Mouse (Mus musculus): ENCODE measurements around the gene Rpap3. TPM values are rescaled to one million over a fixed set of nuclear protein-coding genes. Genes with fewer than 3 reads are reported as not detected.
"Not testable (repeated sequence)": the region's sequence is repeated elsewhere in the genome, so short reads cannot be mapped to it uniquely, and the experiment has no call there.

Rpap3 gene
- polyA plus RNA-seq, 1 experiment from 2014 or later = 31.7 TPM

DNA sequence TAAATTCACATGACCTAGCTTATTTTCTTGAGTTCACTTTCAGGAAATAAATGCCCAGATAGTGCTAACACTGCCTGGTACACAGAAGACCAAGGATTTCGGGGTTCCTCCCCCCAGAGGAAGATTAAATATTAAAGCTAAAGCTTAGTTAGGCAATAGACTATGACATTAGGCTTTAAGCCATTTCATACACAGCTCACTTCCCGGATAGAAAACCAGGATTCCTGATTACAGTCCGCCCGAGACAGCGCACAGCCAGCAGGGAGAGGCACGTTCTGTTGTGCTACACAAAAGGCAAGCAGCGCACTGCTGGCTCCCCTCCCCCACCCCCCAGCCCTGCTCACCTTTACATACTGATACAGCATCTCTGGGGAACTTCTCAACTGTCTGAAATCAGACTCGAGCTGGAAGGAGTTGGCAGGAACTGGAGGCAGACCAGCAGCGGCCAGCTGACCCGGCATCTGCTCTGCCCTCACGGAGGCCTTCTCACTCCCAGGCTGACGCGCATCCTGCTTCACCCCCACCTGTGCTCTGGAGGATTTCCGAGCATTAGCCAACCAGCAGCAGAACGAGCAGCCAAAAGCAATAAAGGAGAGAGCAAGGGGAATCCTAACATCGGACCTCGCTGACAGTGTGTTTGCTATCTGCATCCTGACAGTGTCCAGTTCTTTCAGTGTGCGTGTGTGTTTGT lies 25.5 kb downstream of the Rpap3 start:
- Histone ChIP-seq H3K4me1 (replicated peaks; ENCODE audit: control insufficient read depth, insufficient read depth, low read length) (no peaks in the 10 kb centered on the region), H3K4me3 (replicated peaks; ENCODE audit: low read length) (no peak overlapping the region), H3K4me2 (ENCODE audit: low read length) (no peak overlapping the region), H3K9me3 (ENCODE audit: control insufficient read depth, low read length) (no peaks in the 10 kb centered on the region), H3K27me3 (replicated peaks; ENCODE audit: control insufficient read depth, insufficient read depth, low read length) (no peaks in the 10 kb centered on the region), H3K9ac (replicated peaks; ENCODE audit: low read depth, low read length) (no peak overlapping the region), H3K36me3 (ENCODE audit: control insufficient read depth, insufficient read depth) (peaks cover 41% of the 10 kb centered on the region), H3K27ac (ENCODE audit: low read length) (no peak overlapping the region)
- WGBS = 70% methylated on average over 18 of the region's 18 CpGs
- ATAC-seq = no peak

DNA sequence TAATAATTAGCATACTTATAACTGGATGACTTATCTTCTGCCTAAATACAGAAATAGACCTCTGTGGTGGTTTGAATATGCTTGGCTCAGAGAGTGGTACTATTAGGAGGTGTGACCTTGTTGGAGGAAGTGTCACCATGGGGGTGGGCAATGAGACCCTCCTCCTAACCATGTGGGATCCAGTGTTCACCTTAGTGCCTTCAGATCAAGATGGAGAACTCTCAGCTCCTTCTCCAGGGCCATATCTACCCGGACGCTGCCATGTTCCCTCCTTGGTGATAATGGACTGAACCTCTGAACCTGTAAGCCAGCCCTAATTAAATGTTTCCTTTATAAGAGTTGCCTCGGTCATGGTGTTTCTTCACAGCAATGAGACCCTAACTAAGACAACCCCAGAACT lies 28.3 kb downstream of the Rpap3 start:
- Histone ChIP-seq H3K4me1 (replicated peaks; ENCODE audit: control insufficient read depth, insufficient read depth, low read length) (peaks cover 10% of the 10 kb centered on the region), H3K36me3 (ENCODE audit: control insufficient read depth, insufficient read depth) (peaks cover 42% of the 10 kb centered on the region), H3K27ac (ENCODE audit: low read length) (no peak overlapping the region), H3K9ac (replicated peaks; ENCODE audit: low read depth, low read length) (no peak overlapping the region), H3K4me2 (ENCODE audit: low read length) (no peak overlapping the region), H3K9me3 (ENCODE audit: control insufficient read depth, low read length) (no peaks in the 10 kb centered on the region), H3K4me3 (replicated peaks; ENCODE audit: low read length) (no peak overlapping the region), H3K27me3 (replicated peaks; ENCODE audit: control insufficient read depth, insufficient read depth, low read length) (no peaks in the 10 kb centered on the region)
- no peak for ATAC-seq
- WGBS = 93% methylated on average over 3 of the region's 3 CpGs

DNA sequence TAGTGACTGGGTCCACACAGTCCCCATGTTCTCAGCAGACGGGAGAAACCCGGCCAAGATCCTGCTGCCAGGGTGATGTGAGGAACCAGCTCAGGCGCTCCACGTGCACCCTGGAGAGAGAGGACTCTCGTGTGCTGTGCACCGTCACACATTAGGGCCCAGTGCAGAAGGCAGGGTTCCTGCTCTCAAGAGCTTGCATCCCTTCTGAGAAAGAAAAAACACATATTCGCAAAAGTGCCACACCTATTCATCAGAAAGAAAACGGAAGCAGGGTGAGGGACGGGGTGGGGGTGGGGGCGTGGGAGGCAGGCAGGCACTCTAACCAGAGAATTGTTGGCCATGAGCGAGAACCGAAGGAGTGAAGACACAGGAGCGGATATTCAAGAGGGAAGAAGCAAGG lies 29.7 kb downstream of the Rpap3 start:
- Histone ChIP-seq H3K4me1 (replicated peaks; ENCODE audit: control insufficient read depth, insufficient read depth, low read length) (peaks cover 20% of the 10 kb centered on the region), H3K27ac (ENCODE audit: low read length) (no peak overlapping the region), H3K4me2 (ENCODE audit: low read length) (no peak overlapping the region), H3K27me3 (replicated peaks; ENCODE audit: control insufficient read depth, insufficient read depth, low read length) (no peaks in the 10 kb centered on the region), H3K9ac (replicated peaks; ENCODE audit: low read depth, low read length) (no peak overlapping the region), H3K4me3 (replicated peaks; ENCODE audit: low read length) (no peak overlapping the region), H3K9me3 (ENCODE audit: control insufficient read depth, low read length) (no peaks in the 10 kb centered on the region), H3K36me3 (ENCODE audit: control insufficient read depth, insufficient read depth) (peaks cover 35% of the 10 kb centered on the region)
- 90% methylated on average over 13 of the region's 13 CpGs for WGBS
- no peak for ATAC-seq

DNA sequence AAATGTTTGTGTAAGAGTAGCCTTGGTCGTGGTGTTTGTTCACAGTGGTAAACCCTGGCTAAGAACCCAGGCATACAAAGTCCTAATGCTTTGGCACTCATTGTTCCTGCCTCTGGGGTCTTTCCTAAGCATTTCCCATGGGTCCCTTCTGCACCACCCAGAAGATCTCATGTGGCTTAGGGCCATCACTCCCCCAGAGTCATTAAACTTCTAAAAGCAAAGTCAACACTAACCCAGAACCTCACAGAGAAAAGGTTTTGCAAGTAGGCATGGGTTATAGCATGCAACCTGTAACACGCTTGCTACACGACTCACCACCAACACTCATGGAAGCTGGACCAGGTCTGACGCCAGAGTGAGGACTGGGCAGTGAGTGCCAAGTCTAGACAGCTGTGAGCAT lies 31.2 kb downstream of the Rpap3 start:
- H3K4me2 ChIP-seq (ENCODE audit: low read length) = no peak overlapping the region
- no peaks in the 10 kb centered on the region for H3K9me3 ChIP-seq (ENCODE audit: control insufficient read depth, low read length)
- ATAC-seq = no peak
- no peak overlapping the region for H3K27ac ChIP-seq (ENCODE audit: low read length)
- WGBS = 93% methylated on average over 4 of the region's 4 CpGs
- H3K4me3 ChIP-seq (replicated peaks; ENCODE audit: low read length) = no peak overlapping the region
- H3K9ac ChIP-seq (replicated peaks; ENCODE audit: low read depth, low read length) = no peak overlapping the region
- H3K4me1 ChIP-seq (replicated peaks; ENCODE audit: control insufficient read depth, insufficient read depth, low read length) = peaks cover 20% of the 10 kb centered on the region
- H3K27me3 ChIP-seq (replicated peaks; ENCODE audit: control insufficient read depth, insufficient read depth, low read length) = no peaks in the 10 kb centered on the region
- peaks cover 27% of the 10 kb centered on the region for H3K36me3 ChIP-seq (ENCODE audit: control insufficient read depth, insufficient read depth)

DNA sequence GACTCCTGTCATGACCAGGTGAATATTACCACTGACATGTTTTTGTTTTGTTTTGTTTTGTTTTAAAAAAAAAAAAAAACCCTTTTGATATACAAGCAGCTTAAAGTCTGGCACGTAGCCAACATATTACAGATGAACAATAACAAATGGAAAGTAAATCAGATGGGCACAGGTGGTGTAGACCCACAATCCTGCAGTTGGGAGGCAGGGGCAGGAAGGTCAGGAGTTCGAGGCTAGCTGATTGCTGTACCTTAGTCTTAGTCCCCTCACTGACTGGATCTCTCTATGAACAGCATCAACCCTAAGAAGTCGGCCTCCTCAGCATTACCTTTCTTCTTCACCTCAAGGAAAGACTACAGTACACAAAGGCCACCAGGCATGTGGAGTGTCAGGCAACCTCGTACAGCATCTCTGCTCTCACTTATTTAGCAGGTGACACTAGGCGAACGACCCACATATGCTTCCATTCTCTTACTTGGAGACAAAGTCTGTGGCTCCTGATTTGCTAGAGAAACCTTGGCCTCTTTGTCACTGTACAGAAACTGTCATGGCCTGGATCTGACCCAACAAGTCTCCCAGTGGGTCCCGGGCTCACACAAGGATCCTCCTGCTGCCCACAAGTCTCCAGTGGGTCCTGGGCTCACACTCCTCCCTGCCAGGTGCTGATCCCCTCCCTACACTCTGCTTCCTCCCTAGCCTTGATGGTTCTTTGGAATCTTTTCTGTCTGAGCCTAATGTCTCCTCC lies 32.2 kb downstream of the Rpap3 start:
- WGBS = 83% methylated on average over 7 of the region's 7 CpGs
- H3K27me3 ChIP-seq (replicated peaks; ENCODE audit: control insufficient read depth, insufficient read depth, low read length) = no peaks in the 10 kb centered on the region
- no peak overlapping the region for H3K4me3 ChIP-seq (replicated peaks; ENCODE audit: low read length)
- H3K4me1 ChIP-seq (replicated peaks; ENCODE audit: control insufficient read depth, insufficient read depth, low read length) = peaks cover 20% of the 10 kb centered on the region
- peak overlapping the region; percentile 98 for H3K27ac ChIP-seq (ENCODE audit: low read length)
- H3K9ac ChIP-seq (replicated peaks; ENCODE audit: low read depth, low read length) = no peak overlapping the region
- ATAC-seq = no peak
- no peak overlapping the region for H3K4me2 ChIP-seq (ENCODE audit: low read length)
- peaks cover 25% of the 10 kb centered on the region for H3K36me3 ChIP-seq (ENCODE audit: control insufficient read depth, insufficient read depth)
- no peaks in the 10 kb centered on the region for H3K9me3 ChIP-seq (ENCODE audit: control insufficient read depth, low read length)

DNA sequence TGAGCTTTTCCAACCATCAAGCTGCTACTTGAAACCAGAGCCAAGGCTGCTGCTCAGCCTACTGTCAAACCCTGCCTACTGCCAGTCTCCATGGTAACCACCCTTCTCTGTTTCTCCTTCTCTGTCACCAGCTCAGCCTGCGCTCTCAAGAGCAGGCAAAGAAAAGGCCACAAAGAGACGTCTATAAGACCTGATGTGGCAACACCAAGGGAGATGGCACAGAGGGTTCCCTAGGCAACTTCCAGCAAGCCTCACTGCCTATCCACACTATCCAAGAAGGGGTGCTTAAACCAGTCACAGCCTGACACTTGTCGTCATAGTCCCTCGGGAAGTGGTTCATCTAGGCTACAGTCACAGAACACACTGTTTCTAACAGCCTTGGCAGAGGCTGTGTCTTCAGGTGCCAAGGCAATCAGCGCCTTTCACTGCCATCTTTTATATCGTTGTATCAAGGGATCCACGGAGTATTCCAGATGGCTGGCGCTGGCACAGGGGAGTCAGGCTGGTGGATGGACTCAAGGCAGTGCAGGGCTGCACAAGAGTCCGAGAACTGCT lies 33.3 kb downstream of the Rpap3 start:
- Histone ChIP-seq H3K9ac (replicated peaks; ENCODE audit: low read depth, low read length) (peak overlapping the region; percentile 35), H3K4me2 (ENCODE audit: low read length) (peak overlapping the region; percentile 45)

DNA sequence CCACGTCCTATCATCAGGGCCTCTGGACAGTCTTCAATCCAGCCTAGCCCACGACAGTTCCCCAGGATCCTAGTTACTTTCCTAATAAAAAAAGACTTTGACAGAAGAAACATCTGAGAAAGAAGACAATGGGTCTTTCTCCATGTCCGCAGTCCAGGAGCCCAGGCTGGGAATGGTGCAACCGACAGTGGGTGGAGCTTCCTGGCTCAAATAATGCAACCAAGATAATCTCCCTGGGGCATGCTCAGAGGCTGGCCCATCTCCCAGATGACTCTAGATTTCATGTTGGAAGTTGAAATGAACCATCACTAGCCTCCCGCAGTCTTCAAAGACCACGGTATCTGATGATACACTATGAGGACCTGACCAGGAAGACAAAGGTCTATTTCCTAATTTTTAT lies 35.1 kb downstream of the Rpap3 start:
- Histone ChIP-seq H3K27ac (ENCODE audit: low read length) (no peak overlapping the region), H3K4me2 (ENCODE audit: low read length) (no peak overlapping the region), H3K9me3 (ENCODE audit: control insufficient read depth, low read length) (no peaks in the 10 kb centered on the region), H3K27me3 (replicated peaks; ENCODE audit: control insufficient read depth, insufficient read depth, low read length) (no peaks in the 10 kb centered on the region), H3K4me3 (replicated peaks; ENCODE audit: low read length) (no peak overlapping the region), H3K4me1 (replicated peaks; ENCODE audit: control insufficient read depth, insufficient read depth, low read length) (peaks cover 23% of the 10 kb centered on the region), H3K9ac (replicated peaks; ENCODE audit: low read depth, low read length) (no peak overlapping the region), H3K36me3 (ENCODE audit: control insufficient read depth, insufficient read depth) (peaks cover 10% of the 10 kb centered on the region)
- 78% methylated on average over 6 of the region's 6 CpGs for WGBS
- ATAC-seq = no peak

More for the DNA sequence above, 33.3 kb downstream of the Rpap3 start:
- no peak overlapping the region for H3K4me3 ChIP-seq (replicated peaks; ENCODE audit: low read length)
- peak; percentile 92 for ATAC-seq
- H3K9me3 ChIP-seq (ENCODE audit: control insufficient read depth, low read length) = no peaks in the 10 kb centered on the region
- H3K36me3 ChIP-seq (ENCODE audit: control insufficient read depth, insufficient read depth) = peaks cover 17% of the 10 kb centered on the region
- H3K27me3 ChIP-seq (replicated peaks; ENCODE audit: control insufficient read depth, insufficient read depth, low read length) = no peaks in the 10 kb centered on the region
- H3K27ac ChIP-seq (ENCODE audit: low read length) = peak overlapping the region; percentile 98
- H3K4me1 ChIP-seq (replicated peaks; ENCODE audit: control insufficient read depth, insufficient read depth, low read length) = peaks cover 23% of the 10 kb centered on the region
- WGBS = 14% methylated on average over 9 of the region's 9 CpGs

DNA sequence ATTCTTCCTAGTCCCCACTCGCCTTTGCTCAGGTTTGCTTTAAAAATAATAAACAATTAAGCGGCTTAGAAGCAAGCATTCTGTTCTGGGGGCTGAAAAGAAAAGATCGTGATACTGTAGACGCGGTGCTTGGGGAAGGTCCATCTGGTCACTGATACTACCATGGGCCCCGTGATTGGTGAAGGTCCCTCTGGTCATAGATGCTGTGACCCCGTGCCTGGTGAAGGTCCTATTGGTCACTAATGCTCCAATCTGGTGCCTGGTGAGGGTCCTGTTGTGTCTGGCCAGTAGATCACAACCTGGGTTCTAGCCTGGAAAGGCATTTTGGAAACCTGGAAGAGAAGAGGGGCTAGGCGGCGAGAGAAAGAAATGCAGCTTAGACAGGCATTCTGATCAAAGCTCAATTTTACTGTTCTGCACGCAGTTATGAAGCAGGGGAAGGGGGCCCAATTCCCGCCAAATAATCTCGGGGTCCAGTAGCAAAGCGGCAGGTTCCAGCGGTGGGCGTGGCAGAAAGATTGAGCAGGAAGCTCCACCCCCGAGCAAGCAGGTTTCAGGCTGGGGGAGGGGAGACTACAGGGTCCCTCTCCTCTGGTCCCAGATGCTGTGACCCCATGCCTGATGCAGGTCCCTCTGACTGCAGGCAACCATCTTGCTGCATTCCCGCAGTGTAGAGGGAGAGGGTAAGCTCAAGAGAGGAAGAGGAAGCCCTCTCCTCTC lies 37.3 kb downstream of the Rpap3 start:
- not testable (repeated sequence) for H3K36me3 ChIP-seq (ENCODE audit: control insufficient read depth, insufficient read depth); ATAC-seq; H3K9me3 ChIP-seq (ENCODE audit: control insufficient read depth, low read length); H3K27ac ChIP-seq (ENCODE audit: low read length); H3K9ac ChIP-seq (replicated peaks; ENCODE audit: low read depth, low read length); H3K4me2 ChIP-seq (ENCODE audit: low read length); H3K4me3 ChIP-seq (replicated peaks; ENCODE audit: low read length); H3K27me3 ChIP-seq (replicated peaks; ENCODE audit: control insufficient read depth, insufficient read depth, low read length)
- WGBS = 76% methylated on average over 17 of the region's 17 CpGs
- peaks cover 19% of the 10 kb centered on the region for H3K4me1 ChIP-seq (replicated peaks; ENCODE audit: control insufficient read depth, insufficient read depth, low read length)

DNA sequence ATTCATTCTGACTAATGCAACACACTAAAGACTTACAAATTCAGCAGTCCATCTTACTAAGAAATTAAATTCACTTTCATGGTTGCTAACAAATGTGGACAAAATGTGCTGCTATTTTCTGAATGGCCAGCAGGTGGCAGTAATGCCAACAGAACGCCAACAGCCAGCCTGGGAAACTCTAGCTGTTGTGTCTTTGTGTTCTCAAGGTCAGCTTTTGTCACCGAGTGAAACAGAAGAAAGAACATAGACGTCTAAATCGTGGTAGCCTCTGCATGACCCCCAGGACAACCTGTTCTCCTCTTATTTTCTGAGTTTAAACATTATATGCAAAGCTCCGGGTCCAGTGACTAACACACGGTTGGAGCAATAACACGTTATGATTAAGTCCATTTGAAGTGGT lies 38.2 kb downstream of the Rpap3 start:
- Histone ChIP-seq H3K4me3 (replicated peaks; ENCODE audit: low read length) (no peak overlapping the region), H3K27ac (ENCODE audit: low read length) (peak overlapping the region; percentile 12; the same call in 1 of the 2 replicates), H3K27me3 (replicated peaks; ENCODE audit: control insufficient read depth, insufficient read depth, low read length) (no peaks in the 10 kb centered on the region), H3K9ac (replicated peaks; ENCODE audit: low read depth, low read length) (no peak overlapping the region), H3K4me1 (replicated peaks; ENCODE audit: control insufficient read depth, insufficient read depth, low read length) (peaks cover 13% of the 10 kb centered on the region), H3K9me3 (ENCODE audit: control insufficient read depth, low read length) (no peaks in the 10 kb centered on the region), H3K4me2 (ENCODE audit: low read length) (peak overlapping the region; percentile 2; the same call in 1 of the 2 replicates), H3K36me3 (ENCODE audit: control insufficient read depth, insufficient read depth) (no peaks in the 10 kb centered on the region)
- ATAC-seq = no peak
- WGBS = 27% methylated on average over 7 of the region's 7 CpGs
